Mouse (Mus musculus) erythroblast, embryonic 14.5 days (primary cell): ENCODE data around the gene Mtor. TPM values are rescaled to one million over a fixed set of nuclear protein-coding genes. Genes with fewer than 3 reads are reported as not detected.

Source experiments
- H3K27me3 ChIP-seq: 2 replicates; pipeline ENCODE4 v1.6.1; 2012; ENCODE audit warnings: inconsistent platforms; ENCODE audit not compliant: control insufficient read depth
- H3K36me3 ChIP-seq: 2 replicates; pipeline ENCODE4 v1.6.1; 2012; ENCODE audit warnings: mild to moderate bottlenecking, inconsistent platforms; ENCODE audit not compliant: control insufficient read depth
- H3K4me1 ChIP-seq: 2 replicates; pipeline ENCODE4 v1.6.1; 2012; ENCODE audit warnings: inconsistent platforms; ENCODE audit not compliant: control insufficient read depth
- H3K4me3 ChIP-seq: replicated peaks from 2 replicates; pipeline ENCODE3; 2012; ENCODE audit warnings: moderate library complexity, mild to moderate bottlenecking, inconsistent platforms
- H3K9me3 ChIP-seq: 2 replicates; pipeline ENCODE4 v1.6.1; 2012; ENCODE audit warnings: low read length, inconsistent platforms, mixed read lengths; ENCODE audit not compliant: control insufficient read depth
- GATA1 ChIP-seq: IDR thresholded peaks from 2 replicates; pipeline ENCODE4 v1.6.1; 2012; ENCODE audit warnings: low read length, inconsistent platforms, mixed read lengths
- TAL1 ChIP-seq: IDR thresholded peaks from 3 replicates; pipeline ENCODE4 v1.6.1; 2012; ENCODE audit warnings: low read length, inconsistent platforms, mixed read lengths
- polyA plus RNA-seq: library from polyadenylated mRNA; stranded (reverse); fragments of >175 nt; gene quantifications from 2 replicates; pipeline ENCODE4 v1.2.3, GENCODE M21; 2012

Mtor gene
- polyA plus RNA-seq, 1 experiment = 1.2 TPM

GRCm38 (mm10) chr4:148462717-148463116 is 14.3 kb downstream of the Mtor start:
- Histone ChIP-seq H3K27me3 (no peaks in the 10 kb centered on the region), H3K4me1 (no peaks in the 10 kb centered on the region), H3K36me3 (peaks cover 86% of the 10 kb centered on the region), H3K4me3 (no peak overlapping the region), H3K9me3 (no peaks in the 10 kb centered on the region)
- TF ChIP-seq GATA1 (no peak), TAL1 (no peak)

GRCm38 (mm10) chr4:148463208-148463960 is 15.0 kb downstream of the Mtor start:
- TF ChIP-seq GATA1 = no peak
- TF ChIP-seq TAL1 = no peak
- no peaks in the 10 kb centered on the region for H3K27me3 ChIP-seq
- H3K4me3 ChIP-seq = no peak overlapping the region
- no peaks in the 10 kb centered on the region for H3K9me3 ChIP-seq
- no peaks in the 10 kb centered on the region for H3K4me1 ChIP-seq
- peaks cover 86% of the 10 kb centered on the region for H3K36me3 ChIP-seq

GRCm38 (mm10) chr4:148464301-148464700 is 15.9 kb downstream of the Mtor start:
- H3K4me3 ChIP-seq = no peak overlapping the region
- no peaks in the 10 kb centered on the region for H3K4me1 ChIP-seq
- no peaks in the 10 kb centered on the region for H3K27me3 ChIP-seq
- H3K36me3 ChIP-seq = peaks cover 86% of the 10 kb centered on the region
- TF ChIP-seq GATA1 = no peak
- TF ChIP-seq TAL1 = no peak
- no peaks in the 10 kb centered on the region for H3K9me3 ChIP-seq

GRCm38 (mm10) chr4:148464869-148465268 is 16.5 kb downstream of the Mtor start:
- no peaks in the 10 kb centered on the region for H3K27me3 ChIP-seq
- TF ChIP-seq GATA1 = no peak
- TF ChIP-seq TAL1 = no peak
- H3K36me3 ChIP-seq = peaks cover 86% of the 10 kb centered on the region
- no peak overlapping the region for H3K4me3 ChIP-seq
- no peaks in the 10 kb centered on the region for H3K9me3 ChIP-seq
- H3K4me1 ChIP-seq = no peaks in the 10 kb centered on the region

- TF ChIP-seq GATA1 (no peak), TAL1 (no peak)
- Histone ChIP-seq H3K36me3 (peaks cover 93% of the 10 kb centered on the region), H3K27me3 (no peaks in the 10 kb centered on the region), H3K4me3 (no peak overlapping the region), H3K4me1 (no peaks in the 10 kb centered on the region), H3K9me3 (no peaks in the 10 kb centered on the region)
Observed at GRCm38 (mm10) chr4:148466511-148467079, 18.2 kb downstream of the Mtor start.

- H3K27me3 ChIP-seq = no peaks in the 10 kb centered on the region
- TF ChIP-seq GATA1 = no peak
- TF ChIP-seq TAL1 = no peak
- H3K4me1 ChIP-seq = no peaks in the 10 kb centered on the region
- no peak overlapping the region for H3K4me3 ChIP-seq
- no peaks in the 10 kb centered on the region for H3K9me3 ChIP-seq
- H3K36me3 ChIP-seq = peaks cover 94% of the 10 kb centered on the region
Observed at GRCm38 (mm10) chr4:148468396-148468795, 20.0 kb downstream of the Mtor start.

GRCm38 (mm10) chr4:148469487-148470252 is 21.3 kb downstream of the Mtor start:
- Histone ChIP-seq H3K27me3 (no peaks in the 10 kb centered on the region), H3K36me3 (peaks cover 89% of the 10 kb centered on the region), H3K9me3 (no peaks in the 10 kb centered on the region), H3K4me3 (no peak overlapping the region), H3K4me1 (no peaks in the 10 kb centered on the region)
- TF ChIP-seq TAL1 = no peak
- no peak for TF ChIP-seq GATA1

- Histone ChIP-seq H3K4me3 (no peak overlapping the region), H3K27me3 (no peaks in the 10 kb centered on the region), H3K36me3 (peaks cover 90% of the 10 kb centered on the region), H3K9me3 (no peaks in the 10 kb centered on the region), H3K4me1 (no peaks in the 10 kb centered on the region)
- no peak for TF ChIP-seq TAL1
- no peak for TF ChIP-seq GATA1
Observed at GRCm38 (mm10) chr4:148471363-148471806, 23.0 kb downstream of the Mtor start.
